8 mouse cellular contexts compared by ENCODE assay signal in genomic region chr11:5290691-5291090, GRCm38 (mm10). TPM values are rescaled to one million over a fixed set of nuclear protein-coding genes. Genes with fewer than 3 reads are reported as not detected.
DNase-seq lines count a peak whose midpoint lies in the region; ATAC-seq and TF ChIP-seq lines count a peak whose summit lies in the region.

No protein-coding gene starts in this region.

- peaks cover 33% of the 10 kb centered on the region for H3K36me3 ChIP-seq in forebrain, embryonic 10.5 days (replicated peaks)
- H3K36me3 ChIP-seq in forebrain, embryonic 16.5 days (ENCODE audit: control insufficient read depth, insufficient read depth), result no peaks in the 10 kb centered on the region

- H3K4me2 ChIP-seq in forebrain, embryonic 16.5 days (ENCODE audit: low read length), result no peak overlapping the region

- no peaks in the 10 kb centered on the region for H3K9me3 ChIP-seq in forebrain, embryonic 10.5 days
- H3K9me3 ChIP-seq in forebrain, embryonic 16.5 days (ENCODE audit: control insufficient read depth, low read length), result no peaks in the 10 kb centered on the region

- H3K9ac ChIP-seq in forebrain, embryonic 16.5 days (replicated peaks; ENCODE audit: low read depth, low read length), result no peak overlapping the region

- 24% methylated on average over 5 of the region's 5 CpGs for WGBS in forebrain, embryonic 10.5 days
- WGBS in forebrain, embryonic 16.5 days, result 14% methylated on average over 5 of the region's 5 CpGs

- DNase-seq in forebrain, embryonic 10.5 days (ENCODE audit: extremely low spot score, low spot score), result peak; percentile 66
- DNase-seq in 416B (ENCODE audit: low read depth), result peak; percentile 80
- DNase-seq in adrenal gland, postnatal 36 days, result peak; percentile 72 to 75
- DNase-seq in layer of hippocampus, adult 18-20 months (ENCODE audit: low spot score in 2 of 2), result peak; percentile 40 to 79
- peak; percentile 80 for DNase-seq in mesoderm, embryonic 11.5 days (ENCODE audit: low read depth, low spot score)
- peak; percentile 44 to 73 for DNase-seq in spleen, postnatal 10 days (ENCODE audit: low spot score in 2 of 2)

- peak; percentile 37; the same call in 1 of the 2 replicates for TF ChIP-seq CTCF in embryonic fibroblast, embryonic 13.5 days (IDR thresholded peaks at IDR 0.05; ENCODE audit: borderline replicate concordance, insufficient read depth, low read length)

- H3K27me3 ChIP-seq in forebrain, embryonic 10.5 days (ENCODE audit: poor library complexity, severe bottlenecking), result no peaks in the 10 kb centered on the region
- H3K27me3 ChIP-seq in forebrain, embryonic 16.5 days (replicated peaks; ENCODE audit: control insufficient read depth, insufficient read depth, low read length), result no peaks in the 10 kb centered on the region

- no peak for ATAC-seq in forebrain, embryonic 16.5 days

- H3K27ac ChIP-seq in forebrain, embryonic 10.5 days, result no peak overlapping the region
- no peak overlapping the region for H3K27ac ChIP-seq in forebrain, embryonic 16.5 days (ENCODE audit: low read length)
- H3K27ac ChIP-seq in embryonic fibroblast, embryonic 13.5 days (ENCODE audit: insufficient read depth, low read length), result no peak overlapping the region

- TF ChIP-seq POLR2A in embryonic fibroblast, embryonic 13.5 days (IDR thresholded peaks at IDR 0.05; ENCODE audit: low read depth, low read length), result no peak

- peaks cover 24% of the 10 kb centered on the region for H3K4me1 ChIP-seq in forebrain, embryonic 10.5 days
- no peaks in the 10 kb centered on the region; the same call in 1 of the 2 replicates for H3K4me1 ChIP-seq in forebrain, embryonic 16.5 days (replicated peaks; ENCODE audit: control insufficient read depth, insufficient read depth, low read length)
- H3K4me1 ChIP-seq in embryonic fibroblast, embryonic 13.5 days (ENCODE audit: control insufficient read depth, insufficient read depth, low read length), result peaks cover 21% of the 10 kb centered on the region

- no peak overlapping the region for H3K4me3 ChIP-seq in forebrain, embryonic 10.5 days
- H3K4me3 ChIP-seq in forebrain, embryonic 16.5 days (replicated peaks; ENCODE audit: low read length), result no peak overlapping the region
- no peak overlapping the region for H3K4me3 ChIP-seq in embryonic fibroblast, embryonic 13.5 days (ENCODE audit: insufficient read depth, low read length)

RNA-seq across cellular contexts. Expression of gene Kremen1, which starts 29.3 kb away (rescaled TPM):
- polyA plus RNA-seq in forebrain, embryonic 10.5 days (2016; fragmentation: Nextera tagmentation; extraction: Ambion mirVana), result 11.4 TPM in 2 replicates
- 4.7 and 6.3 TPM in 2 replicates for polyA plus RNA-seq in forebrain, embryonic 16.5 days (2015; fragmentation: Nextera tagmentation; extraction: Ambion mirVana)
- 10 to 100 TPM; 19.7 to 23.7 TPM for total RNA-seq in adrenal gland, postnatal 36 days (2021)
- 28.3 and 33.8 TPM in 2 replicates for polyA plus RNA-seq in embryonic fibroblast, embryonic 13.5 days (2011; ENCODE audit: insufficient read length, low read depth, missing spikeins)
- total RNA-seq in layer of hippocampus, adult 18-20 months (2021), result 10 to 100 TPM; 12.9 to 15.5 TPM
